Mouse (Mus musculus): Measurements from ENCODE around the gene Tpcn2. TPM values are rescaled to one million over a fixed set of nuclear protein-coding genes. Genes with fewer than 3 reads are reported as not detected.

Gene Tpcn2
- 1 to 10 TPM; 6.9 to 7.6 (median 7.6) TPM for polyA plus RNA-seq (2017; shearing (Covaris generic))

DNA sequence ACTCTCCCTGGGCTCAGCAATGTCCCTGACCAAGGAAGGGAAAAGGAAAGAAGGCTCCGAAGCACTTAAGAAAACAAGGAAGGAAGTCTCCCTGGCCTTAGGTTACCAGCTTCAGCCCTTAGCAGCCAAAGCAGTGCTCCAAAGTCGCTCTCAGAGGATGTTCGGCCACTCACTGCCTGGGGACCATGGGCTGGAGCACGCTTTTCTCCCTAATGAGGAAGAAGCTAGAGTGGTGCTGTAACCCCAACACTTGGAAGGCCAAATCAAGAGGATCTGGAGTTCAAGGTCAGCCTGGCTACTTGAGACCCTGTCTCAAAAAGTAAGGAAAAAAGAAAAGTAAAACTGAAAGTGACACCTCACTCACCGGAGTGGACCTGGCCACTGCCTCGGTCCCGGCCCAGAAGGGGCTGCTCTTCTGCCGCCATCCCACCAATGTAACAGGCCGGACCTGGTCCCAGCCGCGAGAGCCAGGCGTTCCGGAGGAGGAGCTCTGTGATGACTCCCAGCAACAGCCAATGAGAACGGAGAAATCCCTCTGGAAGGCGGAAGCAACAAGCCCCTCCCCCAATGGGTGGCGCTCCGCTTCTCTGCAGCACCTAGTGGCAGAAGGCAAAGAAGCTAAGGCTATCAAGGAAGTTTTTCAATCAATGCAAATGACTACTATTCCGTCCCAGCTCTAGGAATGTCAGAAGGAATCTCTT lies at the start of gene Tpcn2:
Tpcn2 (minus strand) TSS at position 525 of the 701 bp plus-strand sequence.
- ATAC-seq = peak; percentile 99

DNA sequence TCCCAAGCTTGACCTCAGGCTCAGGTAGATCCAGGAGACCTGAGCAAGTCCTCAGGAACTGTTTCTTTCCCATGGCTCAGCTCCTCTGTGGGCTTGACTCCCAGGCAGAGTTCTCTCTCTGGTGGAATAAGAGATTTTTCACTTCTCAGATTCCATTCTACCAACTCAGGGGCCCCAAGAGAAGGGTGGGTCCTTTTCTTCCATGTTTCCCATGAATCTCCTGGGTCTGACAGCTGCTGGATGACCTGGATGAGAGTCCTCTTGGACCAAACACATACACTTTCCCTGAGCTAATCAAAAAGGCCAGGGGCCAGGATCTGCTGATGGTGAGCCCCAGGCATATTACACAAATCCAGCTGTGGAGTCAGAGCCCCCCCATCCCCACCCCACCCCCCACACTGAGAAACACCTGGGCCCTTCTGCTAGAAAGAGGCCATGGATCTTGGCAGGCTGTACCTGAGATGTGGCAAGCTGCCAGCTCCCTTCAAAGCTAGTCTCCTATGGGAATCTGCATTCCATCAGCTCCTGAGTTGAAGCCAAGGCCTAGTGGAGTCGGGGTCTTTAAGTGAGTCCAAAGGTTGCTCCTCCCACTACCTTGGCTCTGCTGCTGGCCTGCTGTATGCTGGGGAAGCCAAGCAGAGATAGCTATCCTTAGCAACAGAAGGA lies 48.7 kb upstream of the Tpcn2 start:
- no peak for ATAC-seq

GRCm38 (mm10) chr7:145330641-145331040 lies 46.8 kb upstream of the Tpcn2 start:
- no peak for ATAC-seq

GRCm38 (mm10) chr7:145329982-145330381 lies 46.2 kb upstream of the Tpcn2 start:
- no peak for ATAC-seq

- ATAC-seq = no peak
Measured at GRCm38 (mm10) chr7:145325697-145326096, 41.9 kb upstream of the Tpcn2 start.

- ATAC-seq = no peak
Measured at GRCm38 (mm10) chr7:145323607-145324006, 39.8 kb upstream of the Tpcn2 start.

DNA sequence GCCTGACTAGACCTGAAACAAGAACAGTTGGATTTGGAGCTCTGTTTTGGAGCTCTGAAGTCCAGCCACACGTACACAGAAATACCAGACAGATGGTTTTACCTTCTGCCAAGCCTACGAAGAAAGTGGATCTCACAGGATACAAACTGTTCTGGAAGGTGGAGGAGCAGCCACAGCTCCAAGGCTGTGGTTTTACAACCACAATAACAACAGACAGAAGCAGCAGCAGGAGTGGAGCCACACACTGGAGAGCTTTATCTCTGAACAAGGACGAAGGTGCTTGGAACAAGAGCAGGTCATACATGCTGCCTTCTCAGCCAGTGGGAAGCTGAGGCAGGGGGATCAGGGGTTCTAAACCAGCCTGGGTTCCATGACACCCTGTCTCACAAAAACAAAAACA lies 35.7 kb upstream of the Tpcn2 start:
- no peak for ATAC-seq

- no peak for ATAC-seq
Measured at GRCm38 (mm10) chr7:145317522-145317921, 33.7 kb upstream of the Tpcn2 start.

- ATAC-seq = no peak
Measured at GRCm38 (mm10) chr7:145314785-145315411, 31.1 kb upstream of the Tpcn2 start, which contains the start of gene Mrgprd. Mrgprd (plus strand) TSS chr7:145314835.

GRCm38 (mm10) chr7:145312137-145312536 lies 28.3 kb upstream of the Tpcn2 start:
- ATAC-seq = no peak

DNA sequence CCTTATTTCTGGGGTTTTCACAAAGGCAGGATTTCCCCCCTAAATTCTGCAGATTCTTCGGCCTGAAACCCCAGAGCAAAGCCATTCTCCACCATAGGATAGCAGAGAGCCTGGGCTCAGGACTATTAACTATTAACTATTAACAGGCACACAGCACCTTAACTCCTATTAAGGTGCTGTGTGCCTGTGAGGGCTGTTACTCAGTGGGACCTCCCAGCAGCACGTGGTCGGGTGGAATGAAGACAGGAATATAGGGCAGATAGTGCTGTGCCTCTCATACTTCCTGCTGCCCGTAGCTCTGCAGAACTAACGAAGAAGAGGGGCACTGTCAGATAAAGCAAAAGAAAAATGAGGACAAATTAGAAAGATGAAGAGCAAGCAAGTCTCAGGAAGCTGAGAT lies 26.7 kb upstream of the Tpcn2 start:
- ATAC-seq = no peak

DNA sequence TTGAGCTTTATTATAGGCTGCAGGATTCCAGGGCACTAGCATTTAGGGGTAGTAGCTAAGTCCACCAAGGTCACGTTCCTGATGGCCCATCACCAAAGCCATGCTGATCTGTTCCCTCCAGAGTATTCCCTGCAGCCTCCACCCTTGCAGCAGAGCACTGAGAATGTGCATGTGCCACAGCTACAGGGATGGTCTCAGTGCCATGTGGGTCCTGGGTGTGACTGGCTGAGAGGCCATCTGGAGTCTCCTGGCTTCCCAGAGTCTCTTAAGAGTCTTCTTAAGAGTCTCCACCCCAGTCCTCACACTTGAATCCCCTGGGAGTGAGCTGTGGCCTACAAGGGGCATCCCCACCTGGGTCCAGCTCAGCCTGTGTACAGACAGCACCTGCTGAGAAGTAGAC lies 26.1 kb upstream of the Tpcn2 start:
- no peak for ATAC-seq

DNA sequence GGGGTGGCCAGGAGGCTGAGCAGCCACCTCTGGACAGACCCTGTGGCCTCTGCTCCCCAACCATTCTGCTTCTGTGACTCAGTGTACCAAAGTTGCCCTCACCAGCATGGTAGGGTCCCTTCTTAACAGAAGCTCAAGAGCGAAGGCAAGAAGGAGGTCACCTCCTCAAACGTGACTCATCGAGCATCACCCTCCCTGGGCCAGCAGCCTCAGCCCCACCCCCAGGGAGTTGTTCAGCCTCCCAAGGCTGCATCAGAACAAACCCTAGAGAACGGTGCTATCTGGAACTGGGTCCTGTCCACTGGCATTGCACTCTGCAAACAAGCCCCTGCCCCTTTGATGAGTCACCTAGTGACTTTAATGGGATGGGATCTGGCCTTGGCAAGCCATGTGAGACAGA lies 25.1 kb upstream of the Tpcn2 start:
- ATAC-seq = no peak

DNA sequence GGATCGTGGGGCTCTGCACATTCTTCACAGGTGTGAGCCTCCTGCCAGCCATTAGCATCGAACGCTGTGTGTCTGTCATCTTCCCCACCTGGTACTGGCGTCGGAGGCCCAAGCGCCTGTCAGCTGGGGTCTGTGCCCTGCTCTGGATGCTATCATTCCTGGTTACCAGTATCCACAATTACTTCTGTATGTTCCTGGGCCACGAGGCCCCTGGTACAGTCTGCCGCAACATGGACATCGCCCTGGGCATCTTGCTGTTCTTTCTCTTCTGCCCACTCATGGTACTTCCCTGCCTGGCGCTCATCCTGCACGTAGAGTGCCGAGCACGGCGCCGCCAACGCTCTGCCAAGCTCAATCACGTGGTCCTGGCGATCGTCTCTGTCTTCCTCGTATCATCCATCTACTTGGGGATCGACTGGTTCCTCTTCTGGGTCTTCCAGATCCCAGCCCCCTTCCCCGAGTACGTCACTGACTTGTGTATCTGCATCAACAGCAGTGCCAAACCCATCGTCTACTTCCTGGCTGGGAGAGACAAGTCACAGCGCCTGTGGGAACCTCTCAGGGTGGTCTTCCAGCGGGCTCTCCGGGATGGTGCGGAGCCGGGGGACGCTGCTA lies 24.4 kb upstream of the Tpcn2 start:
- no peak for ATAC-seq

DNA sequence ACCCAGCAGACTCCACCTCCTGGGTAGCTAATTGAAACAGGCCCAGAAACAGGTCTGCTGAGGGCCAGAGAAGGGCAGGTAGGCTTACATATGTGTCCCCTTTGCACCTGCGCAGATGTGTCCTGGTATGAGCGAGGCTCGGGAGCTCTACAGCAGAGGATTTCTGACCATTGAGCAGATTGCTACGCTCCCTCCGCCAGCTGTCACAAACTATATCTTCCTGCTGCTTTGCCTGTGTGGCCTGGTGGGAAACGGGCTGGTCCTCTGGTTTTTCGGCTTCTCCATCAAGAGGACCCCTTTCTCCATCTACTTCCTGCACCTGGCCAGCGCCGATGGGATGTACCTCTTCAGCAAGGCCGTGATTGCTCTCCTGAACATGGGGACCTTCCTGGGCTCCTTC lies 23.8 kb upstream of the Tpcn2 start:
- ATAC-seq = no peak

DNA sequence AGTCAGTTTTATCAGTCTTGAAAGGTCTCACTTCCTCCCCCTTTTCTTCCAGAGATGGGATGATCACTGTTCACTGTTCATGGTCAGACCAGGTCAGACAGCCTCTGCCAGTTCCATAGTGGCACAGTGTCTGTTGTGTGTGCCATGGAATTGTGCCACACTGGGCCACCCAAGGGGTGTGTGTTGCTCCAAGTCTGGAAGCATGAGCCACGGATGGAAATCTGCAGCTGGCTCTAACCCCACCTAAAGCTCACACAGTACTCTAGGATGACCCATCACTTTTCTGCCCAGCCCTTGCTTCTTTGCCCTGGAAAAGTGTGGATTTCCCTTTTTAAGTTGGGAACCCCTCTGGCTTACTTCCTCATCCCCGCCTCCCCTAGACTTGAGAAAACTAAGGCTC lies 20.3 kb upstream of the Tpcn2 start:
- ATAC-seq = no peak

DNA sequence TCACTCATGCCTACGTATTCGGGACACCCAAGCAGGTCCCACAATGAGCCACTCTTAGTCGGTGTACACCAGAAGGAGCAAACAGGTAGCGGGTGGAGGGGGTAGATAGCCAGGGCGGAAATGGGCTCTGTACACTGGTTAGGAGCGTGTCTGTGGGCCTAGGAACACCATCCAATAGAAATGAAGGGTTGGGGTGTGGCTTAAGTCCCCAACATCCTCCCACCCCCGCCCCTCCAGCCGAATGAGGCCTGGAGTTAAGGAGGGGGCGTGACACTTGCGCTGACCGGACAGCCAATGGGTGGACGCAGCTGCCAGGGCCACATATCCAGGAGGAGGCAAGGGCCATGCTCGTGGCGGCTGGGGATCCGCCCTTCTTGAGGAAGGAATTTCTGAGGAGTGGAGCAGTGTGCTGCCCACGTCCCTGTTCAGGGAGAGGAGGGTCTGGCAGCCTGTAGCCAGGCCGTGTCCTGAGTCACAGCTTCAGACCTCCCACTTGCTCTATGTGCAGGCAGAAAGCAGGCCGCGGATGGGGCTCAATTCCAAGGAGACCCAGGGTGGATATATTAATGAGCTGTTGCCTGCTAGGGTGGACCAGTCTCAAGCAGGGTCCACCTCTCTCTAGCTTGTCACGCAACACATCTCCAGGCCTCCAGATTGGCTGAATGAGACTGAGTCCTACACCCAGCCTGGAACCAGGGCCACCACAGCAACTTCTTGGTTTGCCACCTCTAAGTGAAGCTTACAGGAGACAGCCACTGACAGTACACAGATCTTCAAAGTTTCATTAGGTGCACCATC lies 18.9 kb upstream of the Tpcn2 start:
- ATAC-seq = no peak

- ATAC-seq = no peak
Measured at GRCm38 (mm10) chr7:145301341-145302005, 17.7 kb upstream of the Tpcn2 start.

DNA sequence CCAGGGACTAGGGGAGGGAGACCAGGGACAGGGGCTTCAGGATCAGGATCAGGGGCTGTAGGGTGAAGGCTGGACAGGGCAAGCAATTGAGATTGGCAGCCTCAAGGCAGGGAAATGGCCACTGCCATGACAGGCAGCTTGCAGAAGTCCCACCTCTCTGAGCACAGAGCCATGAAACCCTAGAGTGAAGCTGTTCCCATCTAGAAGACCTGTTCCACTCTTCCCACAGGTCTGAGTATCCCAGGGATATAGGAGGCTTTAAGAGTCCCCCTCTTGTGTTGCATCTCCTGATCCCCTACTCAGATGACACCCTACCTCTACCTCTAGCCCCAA lies 17.2 kb upstream of the Tpcn2 start:
- no peak for ATAC-seq

DNA sequence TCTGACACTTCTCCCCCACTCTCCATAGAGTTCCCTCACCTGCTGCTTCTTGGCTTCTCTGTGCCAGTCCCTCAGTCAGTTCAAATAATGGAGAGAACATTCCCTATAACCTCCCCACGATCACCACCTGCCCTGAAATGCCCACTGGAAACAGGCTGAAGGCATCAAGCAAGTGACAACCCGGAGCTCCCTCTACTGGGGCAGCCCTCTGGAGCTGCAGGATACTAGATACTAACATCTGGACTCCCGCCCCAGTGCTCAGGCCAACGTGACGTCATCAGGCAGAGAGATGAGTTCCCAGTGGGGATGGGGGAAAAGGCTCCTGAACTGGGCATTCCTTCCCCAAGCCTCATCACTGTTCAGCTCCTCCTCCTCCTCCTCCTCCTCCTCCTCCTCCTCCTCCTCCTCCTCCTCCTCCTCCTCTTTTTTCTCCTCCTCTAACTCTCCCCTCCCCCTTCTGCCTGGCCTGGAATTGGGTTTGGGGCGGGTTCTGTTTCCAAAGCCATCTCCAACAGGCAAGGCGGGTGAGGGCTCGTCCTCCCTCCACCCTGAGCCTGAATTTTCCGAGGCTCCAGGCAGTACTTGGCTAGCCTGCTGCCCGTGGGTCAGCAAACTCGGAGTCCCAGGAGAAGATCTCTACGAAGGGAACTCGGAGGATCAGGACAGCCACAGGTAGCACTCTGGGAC lies 16.7 kb upstream of the Tpcn2 start, which contains the start of gene Mrgprf:
Mrgprf (plus strand) TSS at position 508 of the 687 bp plus-strand sequence.
- ATAC-seq = no peak

DNA sequence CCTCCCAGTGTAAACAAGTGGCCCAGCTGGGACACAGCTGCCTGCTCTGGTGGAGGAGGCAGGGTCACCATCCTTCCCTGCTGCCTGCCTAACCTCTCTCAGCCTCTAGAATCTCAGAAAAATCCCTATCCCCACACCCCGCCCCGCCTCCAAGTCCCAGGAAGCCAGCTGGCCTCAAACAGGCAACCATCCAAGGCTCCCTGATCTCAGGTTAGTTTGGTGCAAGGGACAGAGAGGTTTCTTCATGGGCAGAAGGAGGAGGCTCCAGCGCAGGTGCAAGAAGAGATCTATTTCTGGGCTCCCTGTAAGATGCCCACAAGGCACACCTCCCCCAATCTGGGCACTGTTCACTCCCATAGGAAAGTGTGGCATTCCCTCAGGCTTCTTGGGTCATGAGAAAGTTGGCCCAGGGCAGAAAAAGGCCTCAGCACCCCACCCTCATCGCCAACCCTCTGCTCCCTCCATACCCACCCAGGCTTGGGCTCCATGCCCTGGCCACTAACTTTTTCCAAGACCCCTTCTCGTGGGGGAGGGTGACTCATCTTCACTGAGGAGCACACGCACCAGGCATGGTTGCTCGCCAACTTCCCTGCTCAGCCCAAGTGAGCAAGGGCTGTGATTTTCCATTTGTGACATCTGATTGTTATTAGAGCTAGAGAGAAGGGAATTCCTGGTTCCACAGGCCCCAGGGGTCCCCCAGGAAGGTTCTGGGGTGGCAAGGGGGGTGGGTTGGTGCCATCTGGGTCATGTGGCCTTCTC lies 15.9 kb upstream of the Tpcn2 start:
- ATAC-seq = no peak

All from inflammation-experienced regulatory T-cells, adult 6 months (primary cell).